In the genomic region with DNA sequence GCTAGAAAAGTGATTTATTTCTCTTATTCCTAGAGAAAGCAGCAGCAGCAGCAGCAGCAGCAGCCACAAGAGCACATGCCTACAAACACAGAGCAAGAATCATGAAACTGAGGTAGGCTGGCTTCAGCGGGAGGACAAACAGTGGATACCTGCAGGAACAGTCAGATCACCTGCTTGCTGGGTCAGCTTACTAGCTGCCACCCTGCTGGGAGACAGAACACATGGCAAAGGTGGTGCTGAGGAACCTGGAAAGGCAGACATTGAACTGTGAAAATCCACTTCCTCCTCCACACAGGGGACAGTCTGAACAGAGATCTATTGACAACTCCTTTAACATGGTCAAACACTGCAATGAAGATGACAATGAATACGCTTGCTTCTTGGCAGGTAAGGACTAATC, we compare ENCODE assay signal across 18 mouse cellular contexts.
"Had no signal": no experiment of that assay in that cellular context is flagged by ENCODE, and none has a peak within 500 bp of the region (broad histone marks: within the 10 kb centered on the region; RNA-seq: fewer than 3 reads in every experiment).

No protein-coding gene starts in this region.

- H3K27me3 ChIP-seq: limb, embryonic 13.5 days; liver, embryonic 13.5 days; midbrain, embryonic 12.5 days; midbrain, embryonic 15.5 days; neural tube, embryonic 12.5 days; neural tube, embryonic 15.5 days; stomach, embryonic 15.5 days had no signal

- H3K9me3 ChIP-seq: limb, embryonic 10.5 days; limb, embryonic 13.5 days; liver, embryonic 13.5 days; midbrain, embryonic 12.5 days; midbrain, embryonic 15.5 days; neural tube, embryonic 12.5 days; neural tube, embryonic 15.5 days; stomach, embryonic 15.5 days had no signal

- H3K4me1 ChIP-seq: limb, embryonic 10.5 days; limb, embryonic 13.5 days; liver, embryonic 13.5 days; midbrain, embryonic 12.5 days; midbrain, embryonic 15.5 days; neural tube, embryonic 12.5 days; neural tube, embryonic 15.5 days had no signal

- H3K27ac ChIP-seq: limb, embryonic 10.5 days; limb, embryonic 13.5 days; liver, embryonic 13.5 days; midbrain, embryonic 12.5 days; midbrain, embryonic 15.5 days; neural tube, embryonic 12.5 days; neural tube, embryonic 15.5 days; stomach, embryonic 15.5 days had no signal

- H3K36me3 ChIP-seq: liver, embryonic 13.5 days; midbrain, embryonic 15.5 days; neural tube, embryonic 12.5 days; neural tube, embryonic 15.5 days; stomach, embryonic 15.5 days had no signal

- DNase-seq: kidney, postnatal 14 days; kidney, postnatal 4 days; layer of hippocampus, adult 9-11 months; liver, embryonic 13.5 days; lung, adult 2 months; lung, postnatal 14 days; lung, postnatal 4 days; retina, postnatal 1 day; right cerebral cortex, postnatal 25 days; spleen, adult 18-20 months; thymus, postnatal 36 days had no signal

- H3K9ac ChIP-seq: limb, embryonic 13.5 days; liver, embryonic 13.5 days; midbrain, embryonic 12.5 days; midbrain, embryonic 15.5 days; neural tube, embryonic 12.5 days; neural tube, embryonic 15.5 days; stomach, embryonic 15.5 days had no signal

- H3K4me2 ChIP-seq: limb, embryonic 13.5 days; liver, embryonic 13.5 days; midbrain, embryonic 12.5 days; midbrain, embryonic 15.5 days; neural tube, embryonic 12.5 days; neural tube, embryonic 15.5 days; stomach, embryonic 15.5 days had no signal

- H3K4me3 ChIP-seq: limb, embryonic 10.5 days; limb, embryonic 13.5 days; liver, embryonic 13.5 days; midbrain, embryonic 12.5 days; midbrain, embryonic 15.5 days; neural tube, embryonic 12.5 days; neural tube, embryonic 15.5 days; stomach, embryonic 15.5 days had no signal

- ATAC-seq: midbrain, embryonic 15.5 days had no signal
